Mouse (Mus musculus): ENCODE measurements around the gene Scyl2. TPM values are rescaled to one million over a fixed set of nuclear protein-coding genes. Genes with fewer than 3 reads are reported as not detected.
"Not testable (repeated sequence)": the region's sequence is repeated elsewhere in the genome, so short reads cannot be mapped to it uniquely, and the experiment has no call there.

Gene Scyl2
- polyA plus RNA-seq, 1 experiment from 2014 or later, result 7.7 TPM

- peaks cover 6% of the 10 kb centered on the region; the same call in 1 of the 2 replicates for H3K4me1 ChIP-seq (ENCODE audit: control insufficient read depth, insufficient read depth, low read length)
- no peak overlapping the region for H3K4me3 ChIP-seq (replicated peaks; ENCODE audit: low read length)
- no peaks in the 10 kb centered on the region for H3K36me3 ChIP-seq (ENCODE audit: control insufficient read depth, insufficient read depth, low read length)
- H3K9ac ChIP-seq (ENCODE audit: low read length), result no peak overlapping the region
- H3K9me3 ChIP-seq (replicated peaks; ENCODE audit: control insufficient read depth, low read length), result no peaks in the 10 kb centered on the region
- ATAC-seq (ENCODE audit: insufficient read depth, low FRiP score), result no peak
- WGBS, result 73% methylated on average over 10 of the region's 10 CpGs
- no peak overlapping the region for H3K27ac ChIP-seq (ENCODE audit: low read length)
- no peak overlapping the region for H3K4me2 ChIP-seq (ENCODE audit: low read depth, low read length)
- no peaks in the 10 kb centered on the region for H3K27me3 ChIP-seq (ENCODE audit: control insufficient read depth, insufficient read depth, low read length)
These were observed 3.1 kb downstream of the Scyl2 start for GRCm38 (mm10) chr10:89682961-89683360.

- H3K27ac ChIP-seq (ENCODE audit: low read length), result no peak overlapping the region
- no peak overlapping the region for H3K4me2 ChIP-seq (ENCODE audit: low read depth, low read length)
- no peaks in the 10 kb centered on the region for H3K27me3 ChIP-seq (ENCODE audit: control insufficient read depth, insufficient read depth, low read length)
- no peak overlapping the region for H3K9ac ChIP-seq (ENCODE audit: low read length)
- WGBS, result 71% methylated on average over 1 of the region's 1 CpGs
- no peak for ATAC-seq (ENCODE audit: insufficient read depth, low FRiP score)
- H3K36me3 ChIP-seq (ENCODE audit: control insufficient read depth, insufficient read depth, low read length), result no peaks in the 10 kb centered on the region
- no peak overlapping the region for H3K4me3 ChIP-seq (replicated peaks; ENCODE audit: low read length)
- no peaks in the 10 kb centered on the region for H3K9me3 ChIP-seq (replicated peaks; ENCODE audit: control insufficient read depth, low read length)
- peaks cover 6% of the 10 kb centered on the region; the same call in 1 of the 2 replicates for H3K4me1 ChIP-seq (ENCODE audit: control insufficient read depth, insufficient read depth, low read length)
These were observed 3.9 kb downstream of the Scyl2 start for GRCm38 (mm10) chr10:89682157-89682556.

- no peak overlapping the region for H3K4me2 ChIP-seq (ENCODE audit: low read depth, low read length)
- no peaks in the 10 kb centered on the region for H3K9me3 ChIP-seq (replicated peaks; ENCODE audit: control insufficient read depth, low read length)
- no peak for ATAC-seq (ENCODE audit: insufficient read depth, low FRiP score)
- no peak overlapping the region for H3K9ac ChIP-seq (ENCODE audit: low read length)
- WGBS, result 90% methylated on average over 4 of the region's 4 CpGs
- H3K36me3 ChIP-seq (ENCODE audit: control insufficient read depth, insufficient read depth, low read length), result no peaks in the 10 kb centered on the region
- peaks cover 6% of the 10 kb centered on the region; the same call in 1 of the 2 replicates for H3K4me1 ChIP-seq (ENCODE audit: control insufficient read depth, insufficient read depth, low read length)
- no peak overlapping the region for H3K27ac ChIP-seq (ENCODE audit: low read length)
- H3K4me3 ChIP-seq (replicated peaks; ENCODE audit: low read length), result no peak overlapping the region
- no peaks in the 10 kb centered on the region for H3K27me3 ChIP-seq (ENCODE audit: control insufficient read depth, insufficient read depth, low read length)
These were observed 4.4 kb downstream of the Scyl2 start for GRCm38 (mm10) chr10:89681706-89682105.

- Histone ChIP-seq H3K36me3 (ENCODE audit: control insufficient read depth, insufficient read depth, low read length) (no peaks in the 10 kb centered on the region), H3K4me2 (ENCODE audit: low read depth, low read length) (no peak overlapping the region), H3K9me3 (replicated peaks; ENCODE audit: control insufficient read depth, low read length) (no peaks in the 10 kb centered on the region), H3K4me1 (ENCODE audit: control insufficient read depth, insufficient read depth, low read length) (peaks cover 6% of the 10 kb centered on the region; the same call in 1 of the 2 replicates), H3K27ac (ENCODE audit: low read length) (no peak overlapping the region), H3K4me3 (replicated peaks; ENCODE audit: low read length) (no peak overlapping the region), H3K9ac (ENCODE audit: low read length) (no peak overlapping the region), H3K27me3 (ENCODE audit: control insufficient read depth, insufficient read depth, low read length) (no peaks in the 10 kb centered on the region)
- 80% methylated on average over 3 of the region's 3 CpGs for WGBS
- ATAC-seq (ENCODE audit: insufficient read depth, low FRiP score), result no peak
These were observed 5.6 kb downstream of the Scyl2 start for GRCm38 (mm10) chr10:89680517-89680916.

- H3K4me2 ChIP-seq (ENCODE audit: low read depth, low read length), result no peak overlapping the region
- no peak overlapping the region for H3K4me3 ChIP-seq (replicated peaks; ENCODE audit: low read length)
- ATAC-seq (ENCODE audit: insufficient read depth, low FRiP score), result no peak
- no peak overlapping the region for H3K27ac ChIP-seq (ENCODE audit: low read length)
- H3K4me1 ChIP-seq (ENCODE audit: control insufficient read depth, insufficient read depth, low read length), result no peaks in the 10 kb centered on the region
- H3K36me3 ChIP-seq (ENCODE audit: control insufficient read depth, insufficient read depth, low read length), result no peaks in the 10 kb centered on the region
- H3K9me3 ChIP-seq (replicated peaks; ENCODE audit: control insufficient read depth, low read length), result no peaks in the 10 kb centered on the region
- no peak overlapping the region for H3K9ac ChIP-seq (ENCODE audit: low read length)
- WGBS, result 93% methylated on average over 1 of the region's 1 CpGs
- H3K27me3 ChIP-seq (ENCODE audit: control insufficient read depth, insufficient read depth, low read length), result no peaks in the 10 kb centered on the region
These were observed 6.6 kb downstream of the Scyl2 start for GRCm38 (mm10) chr10:89679448-89679847.

GRCm38 (mm10) chr10:89678054-89678453 is 8.0 kb downstream of the Scyl2 start:
- H3K9ac ChIP-seq (ENCODE audit: low read length), result no peak overlapping the region
- no peaks in the 10 kb centered on the region for H3K27me3 ChIP-seq (ENCODE audit: control insufficient read depth, insufficient read depth, low read length)
- H3K4me1 ChIP-seq (ENCODE audit: control insufficient read depth, insufficient read depth, low read length), result no peaks in the 10 kb centered on the region
- no peaks in the 10 kb centered on the region for H3K9me3 ChIP-seq (replicated peaks; ENCODE audit: control insufficient read depth, low read length)
- WGBS, result 90% methylated on average over 4 of the region's 4 CpGs
- H3K4me2 ChIP-seq (ENCODE audit: low read depth, low read length), result no peak overlapping the region
- no peak for ATAC-seq (ENCODE audit: insufficient read depth, low FRiP score)
- H3K27ac ChIP-seq (ENCODE audit: low read length), result no peak overlapping the region
- H3K36me3 ChIP-seq (ENCODE audit: control insufficient read depth, insufficient read depth, low read length), result no peaks in the 10 kb centered on the region
- no peak overlapping the region for H3K4me3 ChIP-seq (replicated peaks; ENCODE audit: low read length)

GRCm38 (mm10) chr10:89676609-89677008 is 9.5 kb downstream of the Scyl2 start:
- H3K36me3 ChIP-seq (ENCODE audit: control insufficient read depth, insufficient read depth, low read length), result no peaks in the 10 kb centered on the region
- no peaks in the 10 kb centered on the region for H3K27me3 ChIP-seq (ENCODE audit: control insufficient read depth, insufficient read depth, low read length)
- H3K9ac ChIP-seq (ENCODE audit: low read length), result no peak overlapping the region
- WGBS, result 66% methylated on average over 4 of the region's 4 CpGs
- no peaks in the 10 kb centered on the region for H3K4me1 ChIP-seq (ENCODE audit: control insufficient read depth, insufficient read depth, low read length)
- H3K27ac ChIP-seq (ENCODE audit: low read length), result no peak overlapping the region
- H3K4me2 ChIP-seq (ENCODE audit: low read depth, low read length), result no peak overlapping the region
- H3K4me3 ChIP-seq (replicated peaks; ENCODE audit: low read length), result no peak overlapping the region
- ATAC-seq (ENCODE audit: insufficient read depth, low FRiP score), result no peak
- no peaks in the 10 kb centered on the region for H3K9me3 ChIP-seq (replicated peaks; ENCODE audit: control insufficient read depth, low read length)

GRCm38 (mm10) chr10:89670371-89670770 is 15.7 kb downstream of the Scyl2 start:
- 94% methylated on average over 5 of the region's 5 CpGs for WGBS
- H3K9ac ChIP-seq (ENCODE audit: low read length); H3K4me2 ChIP-seq (ENCODE audit: low read depth, low read length); H3K27me3 ChIP-seq (ENCODE audit: control insufficient read depth, insufficient read depth, low read length); H3K4me3 ChIP-seq (replicated peaks; ENCODE audit: low read length); H3K4me1 ChIP-seq (ENCODE audit: control insufficient read depth, insufficient read depth, low read length); ATAC-seq (ENCODE audit: insufficient read depth, low FRiP score); H3K27ac ChIP-seq (ENCODE audit: low read length); H3K36me3 ChIP-seq (ENCODE audit: control insufficient read depth, insufficient read depth, low read length); H3K9me3 ChIP-seq (replicated peaks; ENCODE audit: control insufficient read depth, low read length): not testable (repeated sequence)

GRCm38 (mm10) chr10:89667571-89667970 is 18.5 kb downstream of the Scyl2 start:
- no peaks in the 10 kb centered on the region for H3K4me1 ChIP-seq (ENCODE audit: control insufficient read depth, insufficient read depth, low read length)

GRCm38 (mm10) chr10:89665679-89666078 is 20.4 kb downstream of the Scyl2 start:
- no peak for ATAC-seq (ENCODE audit: insufficient read depth, low FRiP score)
- Histone ChIP-seq H3K27ac (ENCODE audit: low read length) (no peak overlapping the region), H3K9me3 (replicated peaks; ENCODE audit: control insufficient read depth, low read length) (no peaks in the 10 kb centered on the region), H3K27me3 (ENCODE audit: control insufficient read depth, insufficient read depth, low read length) (no peaks in the 10 kb centered on the region), H3K36me3 (ENCODE audit: control insufficient read depth, insufficient read depth, low read length) (no peaks in the 10 kb centered on the region), H3K4me2 (ENCODE audit: low read depth, low read length) (no peak overlapping the region), H3K4me3 (replicated peaks; ENCODE audit: low read length) (no peak overlapping the region), H3K4me1 (ENCODE audit: control insufficient read depth, insufficient read depth, low read length) (no peaks in the 10 kb centered on the region), H3K9ac (ENCODE audit: low read length) (no peak overlapping the region)
- WGBS, result 93% methylated on average over 9 of the region's 9 CpGs

More at GRCm38 (mm10) chr10:89667571-89667970, 18.5 kb downstream of the Scyl2 start:
- Histone ChIP-seq H3K4me2 (ENCODE audit: low read depth, low read length) (no peak overlapping the region), H3K4me3 (replicated peaks; ENCODE audit: low read length) (no peak overlapping the region), H3K9ac (ENCODE audit: low read length) (no peak overlapping the region), H3K27me3 (ENCODE audit: control insufficient read depth, insufficient read depth, low read length) (no peaks in the 10 kb centered on the region), H3K36me3 (ENCODE audit: control insufficient read depth, insufficient read depth, low read length) (no peaks in the 10 kb centered on the region), H3K9me3 (replicated peaks; ENCODE audit: control insufficient read depth, low read length) (no peaks in the 10 kb centered on the region), H3K27ac (ENCODE audit: low read length) (no peak overlapping the region)
- ATAC-seq (ENCODE audit: insufficient read depth, low FRiP score), result no peak
- WGBS, result 86% methylated on average over 7 of the region's 7 CpGs

All from stomach, embryonic 16.5 days (tissue).